19 mouse cellular contexts compared by ENCODE assay signal in genomic region chr2:158098730-158099129, GRCm38 (mm10).
"Had no signal": no experiment of that assay in that cellular context is flagged by ENCODE, and none has a peak within 500 bp of the region (broad histone marks: within the 10 kb centered on the region; RNA-seq: fewer than 3 reads in every experiment).

No protein-coding gene starts in this region.

- H3K4me2 ChIP-seq: lung, embryonic 14.5 days; midbrain, embryonic 12.5 days; neural tube, embryonic 13.5 days; neural tube, embryonic 15.5 days; stomach, embryonic 15.5 days had no signal

- H3K9ac ChIP-seq: lung, embryonic 14.5 days; midbrain, embryonic 12.5 days; neural tube, embryonic 13.5 days; neural tube, embryonic 15.5 days; stomach, embryonic 15.5 days had no signal

- H3K27me3 ChIP-seq: neural tube, embryonic 13.5 days; neural tube, embryonic 15.5 days; stomach, embryonic 15.5 days had no signal

- DNase-seq: lung, adult 18-20 months; lung, embryonic 14.5 days; lung, postnatal 10 days; lung, postnatal 4 days; midbrain, embryonic 14.5 days; retina, postnatal 1 day; right cerebral cortex, adult 18-20 months; right cerebral cortex, postnatal 25 days; right cerebral cortex, postnatal 4 days; thymus, adult 2 months; thymus, postnatal 25 days; thymus, postnatal 4 days had no signal

- H3K9me3 ChIP-seq: midbrain, embryonic 10.5 days; midbrain, embryonic 12.5 days; neural tube, embryonic 13.5 days; neural tube, embryonic 15.5 days; stomach, embryonic 15.5 days had no signal

- H3K4me1 ChIP-seq: midbrain, embryonic 12.5 days had no signal

- H3K27ac ChIP-seq: midbrain, embryonic 10.5 days; midbrain, embryonic 12.5 days; neural tube, embryonic 13.5 days; neural tube, embryonic 15.5 days; stomach, embryonic 15.5 days; stomach, postnatal 0 days had no signal

- H3K4me3 ChIP-seq: midbrain, embryonic 10.5 days; midbrain, embryonic 12.5 days; myocyte; neural tube, embryonic 13.5 days; neural tube, embryonic 15.5 days; stomach, embryonic 15.5 days had no signal

- H3K36me3 ChIP-seq: midbrain, embryonic 10.5 days; midbrain, embryonic 12.5 days; neural tube, embryonic 13.5 days; neural tube, embryonic 15.5 days; stomach, embryonic 15.5 days had no signal
